Mouse (Mus musculus) adrenal gland, postnatal 0 days (tissue): ENCODE measurements around the gene Gm21970. TPM values are rescaled to one million over a fixed set of nuclear protein-coding genes. Genes with fewer than 3 reads are reported as not detected.

Source experiments
- polyA plus RNA-seq: library from polyadenylated mRNA; unstranded; fragments of >200 nt; fragmentation: Nextera tagmentation; extraction: Ambion mirVana; gene quantifications from 2 replicates; pipeline ENCODE4 v1.2.1, GENCODE M21; 2015

Gm21970 gene
- 1.1 TPM in 1 of 2 replicates, not detected in the other for polyA plus RNA-seq

GRCm38 (mm10) chr16:91391421-91391820 lies at the start of gene Gm21970:
Gene Gm21970, plus strand, starts transcription at chr16:91391721.

GRCm38 (mm10) chr16:91372577-91373472 lies 18.7 kb upstream of the Gm21970 start, which contains the start of gene Ifnar2:
Gene Ifnar2, plus strand, starts transcription at chr16:91372783.

GRCm38 (mm10) chr16:91405640-91406584 lies 14.4 kb downstream of the Gm21970 start, which contains the start of gene Il10rb:
Gene Il10rb, plus strand, starts transcription at chr16:91406164.

Other genes starting within 250 kb of the Gm21970 start
- gene Olig2, start 166.3 kb upstream of the Gm21970 start, polyA plus RNA-seq: not detected in 2 replicates
- 0.06 and 0.11 TPM in 2 replicates for gene Olig1, start 121.9 kb upstream of the Gm21970 start, polyA plus RNA-seq
- gene Ifnar2, start 18.9 kb upstream of the Gm21970 start, polyA plus RNA-seq: 91.8 and 148 TPM in 2 replicates
- 88.6 and 188 TPM in 2 replicates for gene Il10rb, start 14.4 kb downstream of the Gm21970 start, polyA plus RNA-seq
- 34.7 and 40.5 TPM in 2 replicates for gene Ifnar1, start 93.5 kb downstream of the Gm21970 start, polyA plus RNA-seq
- gene Ifngr2, start 155.4 kb downstream of the Gm21970 start, polyA plus RNA-seq: 69.3 and 76.2 TPM in 2 replicates
- 33.7 and 40.5 TPM in 2 replicates for gene Tmem50b, start 206.1 kb downstream of the Gm21970 start, polyA plus RNA-seq
- 4.3 and 6.6 TPM in 2 replicates for gene Dnajc28, start 227.3 kb downstream of the Gm21970 start, polyA plus RNA-seq